Mouse (Mus musculus) midbrain, embryonic 11.5 days (tissue): ENCODE results near the gene Lgr6. TPM values are rescaled to one million over a fixed set of nuclear protein-coding genes. Genes with fewer than 3 reads are reported as not detected.

Source experiments
- ATAC-seq: fragments of 200-750 bp; cut with Nextera tagmentation; 2 replicates; pipeline ENCODE4 v1.8.0; 2017; ENCODE audit warnings: moderate TSS enrichment, moderate library complexity; ENCODE audit not compliant: low FRiP score
- DNase-seq: peaks from one replicate; pipeline ENCODE4 v3.0.0; 2015; ENCODE audit warnings: low spot score; ENCODE audit errors: missing footprints
- H3K27ac ChIP-seq: fragments of 300-500 bp; sonication (generic); 2 replicates; pipeline ENCODE4 v1.5.1; 2014; ENCODE audit warnings: low read depth, low read length
- H3K27me3 ChIP-seq: fragments of 300-500 bp; sonication (generic); 2 replicates; pipeline ENCODE4 v1.6.1; 2014; ENCODE audit warnings: mild to moderate bottlenecking, low read length, moderate library complexity, mixed read lengths; ENCODE audit not compliant: control insufficient read depth, insufficient read depth
- H3K36me3 ChIP-seq: fragments of 300-500 bp; sonication (generic); 2 replicates; pipeline ENCODE4 v1.6.1; 2014; ENCODE audit warnings: mild to moderate bottlenecking, low read length, moderate library complexity, mixed read lengths; ENCODE audit not compliant: control insufficient read depth, insufficient read depth
- H3K4me1 ChIP-seq: fragments of 300-500 bp; sonication (generic); 2 replicates; pipeline ENCODE4 v1.6.1; 2014; ENCODE audit warnings: low read length; ENCODE audit not compliant: control insufficient read depth, insufficient read depth
- H3K4me2 ChIP-seq: fragments of 300-500 bp; sonication (generic); 2 replicates; pipeline ENCODE4 v1.6.1; 2014; ENCODE audit warnings: mild to moderate bottlenecking, moderate library complexity
- H3K4me3 ChIP-seq: fragments of 300-500 bp; sonication (generic); 2 replicates; pipeline ENCODE4 v1.5.1; 2014; ENCODE audit warnings: low read depth, low read length
- H3K9ac ChIP-seq: fragments of 300-500 bp; sonication (generic); 2 replicates; pipeline ENCODE4 v1.6.1; 2014; ENCODE audit warnings: low read length
- H3K9me3 ChIP-seq: fragments of 300-500 bp; sonication (generic); 2 replicates; pipeline ENCODE4 v1.6.1; 2016; ENCODE audit warnings: low read length; ENCODE audit not compliant: control insufficient read depth
- WGBS: fragments of 180-500 bp; shearing (Covaris S2); extraction: QIAGEN DNeasy Blood & Tissue Kit; methylation state at CpG from one replicate; pipeline ENCODE4 v1.1.7; 2014; 5-methylcytosine and 5-hydroxymethylcytosine counted together
- polyA plus RNA-seq: library from polyadenylated mRNA; unstranded; fragments of >200 nt; fragmentation: Nextera tagmentation; extraction: Ambion mirVana; gene quantifications from 2 replicates; pipeline ENCODE4 v1.2.1, GENCODE M21; 2014

Lgr6 gene
- polyA plus RNA-seq, 1 experiment from 2014 or later = 0.12 TPM

GRCm38 (mm10) chr1:135020281-135020940, 84.7 kb downstream of the Lgr6 start:
- ATAC-seq = no peak

GRCm38 (mm10) chr1:135019775-135020167, 85.3 kb downstream of the Lgr6 start:
- DNase-seq (no peak), ATAC-seq (no peak)
- no peak overlapping the region for H3K27ac ChIP-seq
- H3K4me1 ChIP-seq = no peaks in the 10 kb centered on the region; the same call in 1 of the 2 replicates
- 80% methylated on average over 4 of the region's 4 CpGs for WGBS
- H3K27me3 ChIP-seq = no peaks in the 10 kb centered on the region
- no peak overlapping the region for H3K4me2 ChIP-seq
- no peak overlapping the region for H3K9ac ChIP-seq
- H3K36me3 ChIP-seq = no peaks in the 10 kb centered on the region
- no peaks in the 10 kb centered on the region for H3K9me3 ChIP-seq
- H3K4me3 ChIP-seq = no peak overlapping the region

More at GRCm38 (mm10) chr1:135020281-135020940, 84.7 kb downstream of the Lgr6 start:
- H3K4me2 ChIP-seq = no peak overlapping the region
- DNase-seq = no peak
- WGBS = 85% methylated on average over 5 of the region's 5 CpGs
- H3K4me3 ChIP-seq = no peak overlapping the region
- H3K27me3 ChIP-seq = no peaks in the 10 kb centered on the region
- no peaks in the 10 kb centered on the region for H3K36me3 ChIP-seq
- no peak overlapping the region for H3K9ac ChIP-seq
- no peaks in the 10 kb centered on the region for H3K9me3 ChIP-seq
- no peaks in the 10 kb centered on the region; the same call in 1 of the 2 replicates for H3K4me1 ChIP-seq
- no peak overlapping the region for H3K27ac ChIP-seq

- ATAC-seq (no peak), DNase-seq (no peak)
- Histone ChIP-seq H3K27me3 (no peaks in the 10 kb centered on the region), H3K27ac (no peak overlapping the region), H3K4me1 (no peaks in the 10 kb centered on the region; the same call in 1 of the 2 replicates), H3K9ac (no peak overlapping the region), H3K4me3 (no peak overlapping the region), H3K9me3 (no peaks in the 10 kb centered on the region), H3K36me3 (no peaks in the 10 kb centered on the region), H3K4me2 (no peak overlapping the region)
- WGBS = 49% methylated on average over 13 of the region's 13 CpGs
Observed at GRCm38 (mm10) chr1:135019087-135019774, 85.8 kb downstream of the Lgr6 start.

GRCm38 (mm10) chr1:135017656-135018015, 87.4 kb downstream of the Lgr6 start:
- Histone ChIP-seq H3K9me3 (no peaks in the 10 kb centered on the region), H3K27me3 (no peaks in the 10 kb centered on the region), H3K27ac (no peak overlapping the region), H3K4me2 (no peak overlapping the region), H3K36me3 (no peaks in the 10 kb centered on the region), H3K9ac (no peak overlapping the region), H3K4me1 (no peaks in the 10 kb centered on the region; the same call in 1 of the 2 replicates), H3K4me3 (no peak overlapping the region)
- ATAC-seq (no peak), DNase-seq (no peak)
- 91% methylated on average over 2 of the region's 2 CpGs for WGBS

- ATAC-seq = no peak
- H3K9ac ChIP-seq = no peak overlapping the region
- H3K36me3 ChIP-seq = no peaks in the 10 kb centered on the region
- no peak overlapping the region for H3K4me3 ChIP-seq
- H3K27me3 ChIP-seq = no peaks in the 10 kb centered on the region
- H3K4me1 ChIP-seq = no peaks in the 10 kb centered on the region; the same call in 1 of the 2 replicates
- WGBS = 86% methylated on average over 10 of the region's 10 CpGs
- no peak for DNase-seq
- H3K4me2 ChIP-seq = no peak overlapping the region
- no peaks in the 10 kb centered on the region for H3K9me3 ChIP-seq
- H3K27ac ChIP-seq = no peak overlapping the region
Observed at GRCm38 (mm10) chr1:135016907-135017655, 88.0 kb downstream of the Lgr6 start.

- no peaks in the 10 kb centered on the region for H3K27me3 ChIP-seq
- WGBS = 56% methylated on average over 10 of the region's 10 CpGs
- no peak overlapping the region for H3K9ac ChIP-seq
- no peaks in the 10 kb centered on the region for H3K36me3 ChIP-seq
- H3K4me3 ChIP-seq = no peak overlapping the region
- H3K27ac ChIP-seq = no peak overlapping the region
- no peak overlapping the region for H3K4me2 ChIP-seq
- DNase-seq (no peak), ATAC-seq (no peak)
- no peaks in the 10 kb centered on the region for H3K9me3 ChIP-seq
- no peaks in the 10 kb centered on the region for H3K4me1 ChIP-seq
Observed at GRCm38 (mm10) chr1:135014921-135015445, 90.1 kb downstream of the Lgr6 start.

GRCm38 (mm10) chr1:135012472-135012871, 92.6 kb downstream of the Lgr6 start:
- H3K4me3 ChIP-seq = no peak overlapping the region
- WGBS = 83% methylated on average over 9 of the region's 9 CpGs
- H3K36me3 ChIP-seq = no peaks in the 10 kb centered on the region
- no peak overlapping the region for H3K4me2 ChIP-seq
- ATAC-seq = no peak
- H3K27me3 ChIP-seq = no peaks in the 10 kb centered on the region
- no peak for DNase-seq
- no peaks in the 10 kb centered on the region for H3K4me1 ChIP-seq
- H3K9ac ChIP-seq = no peak overlapping the region
- H3K27ac ChIP-seq = no peak overlapping the region
- no peaks in the 10 kb centered on the region for H3K9me3 ChIP-seq

- Histone ChIP-seq H3K4me2 (no peak overlapping the region), H3K27ac (no peak overlapping the region), H3K4me1 (no peaks in the 10 kb centered on the region), H3K27me3 (no peaks in the 10 kb centered on the region), H3K36me3 (no peaks in the 10 kb centered on the region), H3K4me3 (no peak overlapping the region), H3K9me3 (no peaks in the 10 kb centered on the region), H3K9ac (no peak overlapping the region)
- WGBS = 93% methylated on average over 5 of the region's 5 CpGs
- DNase-seq (no peak), ATAC-seq (no peak)
Observed at GRCm38 (mm10) chr1:135011912-135012311, 93.2 kb downstream of the Lgr6 start.

- WGBS = 86% methylated on average over 3 of the region's 3 CpGs
- ATAC-seq (no peak), DNase-seq (no peak)
- H3K27ac ChIP-seq = no peak overlapping the region
- no peak overlapping the region for H3K9ac ChIP-seq
- no peaks in the 10 kb centered on the region for H3K9me3 ChIP-seq
- H3K27me3 ChIP-seq = no peaks in the 10 kb centered on the region
- no peak overlapping the region for H3K4me3 ChIP-seq
- no peak overlapping the region for H3K4me2 ChIP-seq
- no peaks in the 10 kb centered on the region for H3K4me1 ChIP-seq
- no peaks in the 10 kb centered on the region for H3K36me3 ChIP-seq
Observed at GRCm38 (mm10) chr1:135009833-135010232, 95.2 kb downstream of the Lgr6 start.
